Mouse (Mus musculus): ENCODE data around the gene Qpctl. TPM values are rescaled to one million over a fixed set of nuclear protein-coding genes. Genes with fewer than 3 reads are reported as not detected.

Qpctl gene
- total and polyA plus RNA-seq, 3 experiments, result 2.6 to 6.2 (median 5.9) TPM

DNA sequence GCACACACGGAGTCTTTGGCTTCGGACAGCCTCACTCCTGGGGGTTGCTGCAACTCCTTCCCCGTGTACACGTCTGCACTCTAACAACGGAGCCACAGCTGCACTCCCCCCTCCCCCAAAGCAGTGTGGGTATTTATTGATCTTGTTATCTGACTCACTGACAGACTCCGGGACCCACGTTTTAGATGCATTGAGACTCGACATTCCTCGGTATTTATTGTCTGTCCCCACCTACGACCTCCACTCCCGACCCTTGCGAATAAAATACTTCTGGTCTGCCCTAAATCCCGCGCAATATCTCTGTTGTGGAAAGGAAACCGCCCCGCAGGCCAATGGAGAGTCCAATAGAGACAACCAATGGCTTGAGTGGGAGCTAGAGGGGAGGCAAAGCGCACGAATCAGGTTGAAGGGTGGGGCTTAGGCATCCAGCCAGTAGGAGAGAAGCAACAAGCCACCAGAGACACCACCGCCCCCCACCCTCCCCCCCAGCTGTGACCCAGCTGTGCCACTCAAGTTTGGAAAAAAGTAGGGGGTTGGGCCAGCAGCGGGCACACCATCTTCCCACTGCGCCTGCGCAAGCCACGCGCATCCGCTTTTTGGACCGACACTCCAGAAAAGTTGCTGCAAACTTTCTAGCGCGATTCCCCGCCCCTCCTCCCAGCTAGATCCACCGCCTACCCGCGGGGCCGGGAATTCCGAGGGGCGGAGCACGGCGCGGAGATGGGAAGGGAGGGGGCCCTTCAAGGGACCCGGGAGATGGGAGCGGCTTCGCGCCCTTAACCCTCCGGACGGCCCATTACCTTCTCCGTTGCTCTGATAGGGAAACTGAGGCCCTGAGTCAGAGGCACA is 55.3 kb downstream of the Qpctl start:
- H3K36me3 ChIP-seq (replicated peaks), result peaks cover 61% of the 10 kb centered on the region

DNA sequence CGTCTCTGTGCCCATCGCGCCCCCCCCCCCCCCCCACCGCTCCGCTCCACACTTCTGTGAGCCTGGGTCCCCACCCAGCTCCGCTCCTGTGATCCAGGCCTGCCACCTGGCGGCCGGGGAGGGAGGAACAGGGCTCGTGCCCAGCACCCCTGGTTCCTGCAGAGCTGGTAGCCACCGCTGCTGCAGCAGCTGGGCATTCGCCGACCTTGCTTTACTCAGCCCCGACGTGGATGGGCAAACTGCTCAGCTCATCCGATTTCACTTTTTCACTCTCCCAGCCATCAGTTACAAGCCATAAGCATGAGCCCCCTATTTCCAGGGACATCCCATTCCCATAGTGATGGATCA is 55.9 kb downstream of the Qpctl start:
- H3K27me3 ChIP-seq (ENCODE audit: insufficient read depth, low read length), result peaks cover 19% of the 10 kb centered on the region; the same call in 1 of the 2 replicates
- peak; percentile 76 for DNase-seq (ENCODE audit: low spot score)
- TF ChIP-seq GATA1 (IDR thresholded peaks at IDR 0.05; ENCODE audit: borderline replicate concordance, low read length) (no peak), POLR2AphosphoS5 (IDR thresholded peaks at IDR 0.05; ENCODE audit: insufficient replicate concordance, low read depth, low read length) (no peak), CTCF (IDR thresholded peaks at IDR 0.05; ENCODE audit: low read depth, low read length) (peak; percentile 67; the same call in 1 of the 2 replicates), GATA2 (IDR thresholded peaks at IDR 0.05; ENCODE audit: borderline replicate concordance, low read depth, low read length) (no peak), TAL1 (conservative IDR thresholded peaks at IDR 0.05; ENCODE audit: low read depth, low read length) (no peak)
- H3K4me1 ChIP-seq (ENCODE audit: insufficient read depth, low read depth, low read length), result peaks cover 60% of the 10 kb centered on the region
- ATAC-seq (ENCODE audit: extremely low read depth, insufficient number of reproducible peaks, low FRiP score, poor library complexity, severe bottlenecking), result no peak
- H3K4me3 ChIP-seq (ENCODE audit: low read depth, low read length), result peak overlapping the region; percentile 75
- no peaks in the 10 kb centered on the region for H3K9me3 ChIP-seq (replicated peaks)
- peaks cover 68% of the 10 kb centered on the region for H3K36me3 ChIP-seq (replicated peaks)

More for the DNA sequence above, 55.3 kb downstream of the Qpctl start:
- H3K27me3 ChIP-seq (ENCODE audit: insufficient read depth, low read length), result peaks cover 20% of the 10 kb centered on the region; the same call in 1 of the 2 replicates
- H3K4me3 ChIP-seq (ENCODE audit: low read depth, low read length), result peak overlapping the region; percentile 75
- ATAC-seq (ENCODE audit: extremely low read depth, insufficient number of reproducible peaks, low FRiP score, poor library complexity, severe bottlenecking), result peak; percentile 86
- peak; percentile 97 for DNase-seq (ENCODE audit: low spot score)
- peaks cover 54% of the 10 kb centered on the region for H3K4me1 ChIP-seq (ENCODE audit: insufficient read depth, low read depth, low read length)
- TF ChIP-seq GATA1 (IDR thresholded peaks at IDR 0.05; ENCODE audit: borderline replicate concordance, low read length) (no peak), GATA2 (IDR thresholded peaks at IDR 0.05; ENCODE audit: borderline replicate concordance, low read depth, low read length) (no peak), TAL1 (conservative IDR thresholded peaks at IDR 0.05; ENCODE audit: low read depth, low read length) (no peak), CTCF (IDR thresholded peaks at IDR 0.05; ENCODE audit: low read depth, low read length) (no peak)
- H3K9me3 ChIP-seq (replicated peaks), result no peaks in the 10 kb centered on the region

DNA sequence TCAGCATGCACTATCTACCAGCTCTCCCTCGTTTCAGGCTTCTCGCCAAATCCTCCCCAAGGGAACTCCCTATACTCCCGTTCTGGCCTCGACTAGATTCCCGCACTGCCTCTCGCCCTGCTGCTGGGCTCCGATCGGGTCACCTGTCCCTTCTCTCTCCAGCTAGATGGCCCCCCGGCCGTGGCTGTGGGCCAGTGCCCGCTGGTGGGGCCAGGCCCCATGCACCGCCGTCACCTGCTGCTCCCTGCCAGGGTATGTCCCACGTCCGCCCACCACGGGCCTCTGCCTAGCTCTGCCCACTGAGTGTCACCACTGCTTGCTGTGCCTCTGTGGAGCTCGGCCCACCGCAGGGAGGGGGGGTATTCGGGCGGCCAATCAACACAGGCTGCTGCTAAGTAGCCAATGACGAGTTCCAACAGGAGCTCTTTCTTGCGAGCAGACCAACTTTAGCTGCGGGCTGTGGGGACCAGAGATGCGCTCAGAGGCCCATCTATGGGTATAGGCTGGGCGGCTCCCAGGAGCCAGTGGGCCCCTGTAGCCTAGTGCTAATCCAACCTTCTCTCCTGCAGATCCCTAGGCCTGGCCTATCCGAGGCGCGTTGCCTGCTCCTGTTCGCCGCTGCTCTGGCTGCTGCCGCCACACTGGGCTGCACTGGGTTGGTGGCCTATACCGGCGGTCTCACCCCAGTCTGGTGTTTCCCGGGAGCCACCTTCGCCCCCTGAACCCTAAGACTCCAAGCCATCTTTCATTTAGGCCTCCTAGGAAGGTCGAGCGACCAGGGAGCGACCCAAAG is 56.5 kb downstream of the Qpctl start:
- peaks cover 69% of the 10 kb centered on the region for H3K36me3 ChIP-seq (replicated peaks)
- H3K4me3 ChIP-seq (ENCODE audit: low read depth, low read length), result no peak overlapping the region; the same call in 1 of the 2 replicates
- DNase-seq (ENCODE audit: low spot score), result no peak
- H3K27me3 ChIP-seq (ENCODE audit: insufficient read depth, low read length), result peaks cover 18% of the 10 kb centered on the region; the same call in 1 of the 2 replicates
- peaks cover 65% of the 10 kb centered on the region for H3K4me1 ChIP-seq (ENCODE audit: insufficient read depth, low read depth, low read length)
- no peak for TF ChIP-seq GATA2 (IDR thresholded peaks at IDR 0.05; ENCODE audit: borderline replicate concordance, low read depth, low read length)
- TF ChIP-seq CTCF (IDR thresholded peaks at IDR 0.05; ENCODE audit: low read depth, low read length), result no peak
- no peak for TF ChIP-seq POLR2AphosphoS5 (IDR thresholded peaks at IDR 0.05; ENCODE audit: insufficient replicate concordance, low read depth, low read length)
- TF ChIP-seq TAL1 (conservative IDR thresholded peaks at IDR 0.05; ENCODE audit: low read depth, low read length), result no peak
- no peak for TF ChIP-seq GATA1 (IDR thresholded peaks at IDR 0.05; ENCODE audit: borderline replicate concordance, low read length)
- ATAC-seq (ENCODE audit: extremely low read depth, insufficient number of reproducible peaks, low FRiP score, poor library complexity, severe bottlenecking), result no peak
- no peaks in the 10 kb centered on the region for H3K9me3 ChIP-seq (replicated peaks)

DNA sequence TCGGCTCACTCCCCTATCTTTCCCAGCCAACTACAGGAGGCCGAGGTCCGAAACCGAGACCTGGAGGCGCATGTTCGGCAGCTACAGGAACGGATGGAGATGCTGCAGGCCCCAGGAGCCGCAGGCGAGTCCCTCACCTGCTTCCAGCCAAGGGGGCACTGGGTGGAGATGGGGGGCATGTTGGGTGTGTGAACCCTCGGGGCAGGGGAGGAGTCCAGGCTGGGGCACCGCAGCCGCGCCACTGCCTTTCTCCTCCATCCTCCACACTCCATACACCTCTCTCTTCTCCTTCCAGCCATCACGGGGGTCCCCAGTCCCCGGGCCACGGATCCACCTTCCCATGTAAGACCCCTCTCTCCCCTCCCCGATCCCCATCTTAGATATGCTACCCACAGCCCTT is 57.2 kb downstream of the Qpctl start:
- Histone ChIP-seq H3K36me3 (replicated peaks) (peaks cover 69% of the 10 kb centered on the region), H3K4me1 (ENCODE audit: insufficient read depth, low read depth, low read length) (peaks cover 65% of the 10 kb centered on the region), H3K27me3 (ENCODE audit: insufficient read depth, low read length) (peaks cover 13% of the 10 kb centered on the region; the same call in 1 of the 2 replicates), H3K4me3 (ENCODE audit: low read depth, low read length) (no peak overlapping the region), H3K9me3 (replicated peaks) (no peaks in the 10 kb centered on the region)
- ATAC-seq (ENCODE audit: extremely low read depth, insufficient number of reproducible peaks, low FRiP score, poor library complexity, severe bottlenecking) (no peak), DNase-seq (ENCODE audit: low spot score) (no peak)
- TF ChIP-seq GATA1 (IDR thresholded peaks at IDR 0.05; ENCODE audit: borderline replicate concordance, low read length) (no peak), CTCF (IDR thresholded peaks at IDR 0.05; ENCODE audit: low read depth, low read length) (no peak), TAL1 (conservative IDR thresholded peaks at IDR 0.05; ENCODE audit: low read depth, low read length) (no peak)

Other genes with a start within 250 kb of the Qpctl start
Only the 20 nearest of the 26 such genes appear.
- gene Nanos2, start 161.9 kb downstream of the Qpctl start, total RNA-seq (2014; fragmentation: Nextera tagmentation), result not detected in 2 replicates
- gene Nanos2, start 161.9 kb downstream of the Qpctl start, total RNA-seq (2017), result 0.12 and 0.16 TPM in 2 replicates
- gene Nanos2, start 161.9 kb downstream of the Qpctl start, polyA plus RNA-seq (2012), result not detected in 2 replicates
- 2.4 and 3.9 TPM in 2 replicates for gene Mypop, start 158.0 kb downstream of the Qpctl start, total RNA-seq (2014; fragmentation: Nextera tagmentation)
- gene Mypop, start 158.0 kb downstream of the Qpctl start, total RNA-seq (2017), result 2.0 and 4.1 TPM in 2 replicates
- gene Mypop, start 158.0 kb downstream of the Qpctl start, polyA plus RNA-seq (2012), result 15.8 and 20.5 TPM in 2 replicates
- gene Irf2bp1, start 145.2 kb downstream of the Qpctl start, total RNA-seq (2014; fragmentation: Nextera tagmentation), result 34.1 and 34.9 TPM in 2 replicates
- 13.4 TPM in 2 replicates for gene Irf2bp1, start 145.2 kb downstream of the Qpctl start, total RNA-seq (2017)
- gene Irf2bp1, start 145.2 kb downstream of the Qpctl start, polyA plus RNA-seq (2012), result 105 and 139 TPM in 2 replicates
- gene Foxa3, start 125.8 kb downstream of the Qpctl start, total RNA-seq (2014; fragmentation: Nextera tagmentation), result not detected in 2 replicates
- gene Foxa3, start 125.8 kb downstream of the Qpctl start, total RNA-seq (2017), result not detected in 2 replicates
- gene Foxa3, start 125.8 kb downstream of the Qpctl start, polyA plus RNA-seq (2012), result 0.03 TPM in 1 of 2 replicates, not detected in the other
- gene Sympk, start 124.9 kb downstream of the Qpctl start, total RNA-seq (2014; fragmentation: Nextera tagmentation), result 119 and 149 TPM in 2 replicates
- 47.6 and 48.1 TPM in 2 replicates for gene Sympk, start 124.9 kb downstream of the Qpctl start, total RNA-seq (2017)
- gene Sympk, start 124.9 kb downstream of the Qpctl start, polyA plus RNA-seq (2012), result 257 and 260 TPM in 2 replicates
- not detected in 2 replicates for gene Rsph6a, start 94.6 kb downstream of the Qpctl start, total RNA-seq (2014; fragmentation: Nextera tagmentation)
- 0.33 and 0.76 TPM in 2 replicates for gene Rsph6a, start 94.6 kb downstream of the Qpctl start, total RNA-seq (2017)
- 0.16 and 0.23 TPM in 2 replicates for gene Rsph6a, start 94.6 kb downstream of the Qpctl start, polyA plus RNA-seq (2012)
- 36.2 and 50.6 TPM in 2 replicates for gene Dmwd, start 73.1 kb downstream of the Qpctl start, total RNA-seq (2014; fragmentation: Nextera tagmentation)
- 22.4 and 23.6 TPM in 2 replicates for gene Dmwd, start 73.1 kb downstream of the Qpctl start, total RNA-seq (2017)
- 141 and 150 TPM in 2 replicates for gene Dmwd, start 73.1 kb downstream of the Qpctl start, polyA plus RNA-seq (2012)
- gene Dmpk, start 65.4 kb downstream of the Qpctl start, total RNA-seq (2014; fragmentation: Nextera tagmentation), result 17.1 and 27.5 TPM in 2 replicates
- 7.3 and 8.0 TPM in 2 replicates for gene Dmpk, start 65.4 kb downstream of the Qpctl start, total RNA-seq (2017)
- 78.7 and 82.1 TPM in 2 replicates for gene Dmpk, start 65.4 kb downstream of the Qpctl start, polyA plus RNA-seq (2012)
- gene Six5, start 54.7 kb downstream of the Qpctl start, total RNA-seq (2014; fragmentation: Nextera tagmentation), result 1.8 and 3.8 TPM in 2 replicates
- gene Six5, start 54.7 kb downstream of the Qpctl start, total RNA-seq (2017), result 2.6 and 3.6 TPM in 2 replicates
- gene Six5, start 54.7 kb downstream of the Qpctl start, polyA plus RNA-seq (2012), result 9.2 and 9.9 TPM in 2 replicates
- gene Gm4969, start 30.9 kb downstream of the Qpctl start, total RNA-seq (2014; fragmentation: Nextera tagmentation), result 0.39 TPM in 1 of 2 replicates, not detected in the other
- gene Gm4969, start 30.9 kb downstream of the Qpctl start, total RNA-seq (2017), result 0.05 TPM in 1 of 2 replicates, not detected in the other
- gene Gm4969, start 30.9 kb downstream of the Qpctl start, polyA plus RNA-seq (2012), result 0.01 TPM in 1 of 2 replicates, not detected in the other
- 3.3 and 6.7 TPM in 2 replicates for gene Fbxo46, start 29.4 kb downstream of the Qpctl start, total RNA-seq (2014; fragmentation: Nextera tagmentation)
- gene Fbxo46, start 29.4 kb downstream of the Qpctl start, total RNA-seq (2017), result 6.2 and 7.2 TPM in 2 replicates
- 27.3 and 27.8 TPM in 2 replicates for gene Fbxo46, start 29.4 kb downstream of the Qpctl start, polyA plus RNA-seq (2012)
- 19.5 and 25.5 TPM in 2 replicates for gene Snrpd2, start 431 bp upstream of the Qpctl start, total RNA-seq (2014; fragmentation: Nextera tagmentation)
- gene Snrpd2, start 431 bp upstream of the Qpctl start, total RNA-seq (2017), result 75.1 and 92.3 TPM in 2 replicates
- gene Snrpd2, start 431 bp upstream of the Qpctl start, polyA plus RNA-seq (2012), result 73.1 and 75.0 TPM in 2 replicates
- 7.0 and 10.7 TPM in 2 replicates for gene Gipr, start 16.8 kb upstream of the Qpctl start, total RNA-seq (2014; fragmentation: Nextera tagmentation)
- 6.5 and 6.8 TPM in 2 replicates for gene Gipr, start 16.8 kb upstream of the Qpctl start, total RNA-seq (2017)
- gene Gipr, start 16.8 kb upstream of the Qpctl start, polyA plus RNA-seq (2012), result 7.1 and 7.7 TPM in 2 replicates
- gene Eml2, start 27.1 kb upstream of the Qpctl start, total RNA-seq (2014; fragmentation: Nextera tagmentation), result 13.6 and 19.0 TPM in 2 replicates
- gene Eml2, start 27.1 kb upstream of the Qpctl start, total RNA-seq (2017), result 14.3 and 15.1 TPM in 2 replicates
- gene Eml2, start 27.1 kb upstream of the Qpctl start, polyA plus RNA-seq (2012), result 25.4 and 27.2 TPM in 2 replicates
- gene Gpr4, start 63.2 kb upstream of the Qpctl start, total RNA-seq (2014; fragmentation: Nextera tagmentation), result 0.30 TPM in 1 of 2 replicates, not detected in the other
- 0.11 and 0.12 TPM in 2 replicates for gene Gpr4, start 63.2 kb upstream of the Qpctl start, total RNA-seq (2017)
- gene Gpr4, start 63.2 kb upstream of the Qpctl start, polyA plus RNA-seq (2012), result 0.06 and 0.16 TPM in 2 replicates
- gene Opa3, start 79.0 kb upstream of the Qpctl start, total RNA-seq (2014; fragmentation: Nextera tagmentation), result 13.8 and 14.2 TPM in 2 replicates
- 14.8 and 15.2 TPM in 2 replicates for gene Opa3, start 79.0 kb upstream of the Qpctl start, total RNA-seq (2017)
- gene Opa3, start 79.0 kb upstream of the Qpctl start, polyA plus RNA-seq (2012), result 7.7 and 8.4 TPM in 2 replicates
- gene Vasp, start 122.5 kb upstream of the Qpctl start, total RNA-seq (2014; fragmentation: Nextera tagmentation), result 146 and 171 TPM in 2 replicates
- 239 and 292 TPM in 2 replicates for gene Vasp, start 122.5 kb upstream of the Qpctl start, total RNA-seq (2017)
- gene Vasp, start 122.5 kb upstream of the Qpctl start, polyA plus RNA-seq (2012), result 560 and 712 TPM in 2 replicates
- not detected in 2 replicates for gene Ppm1n, start 130.8 kb upstream of the Qpctl start, total RNA-seq (2014; fragmentation: Nextera tagmentation)
- gene Ppm1n, start 130.8 kb upstream of the Qpctl start, total RNA-seq (2017), result not detected in 2 replicates
- gene Ppm1n, start 130.8 kb upstream of the Qpctl start, polyA plus RNA-seq (2012), result not detected in 2 replicates
- gene Rtn2, start 133.3 kb upstream of the Qpctl start, total RNA-seq (2014; fragmentation: Nextera tagmentation), result 0.73 and 0.98 TPM in 2 replicates
- 0.06 and 0.11 TPM in 2 replicates for gene Rtn2, start 133.3 kb upstream of the Qpctl start, total RNA-seq (2017)
- gene Rtn2, start 133.3 kb upstream of the Qpctl start, polyA plus RNA-seq (2012), result 0.94 and 0.96 TPM in 2 replicates
- gene Fosb, start 160.8 kb upstream of the Qpctl start, total RNA-seq (2014; fragmentation: Nextera tagmentation), result 0.19 TPM in 1 of 2 replicates, not detected in the other
- gene Fosb, start 160.8 kb upstream of the Qpctl start, total RNA-seq (2017), result 0.29 and 0.38 TPM in 2 replicates
- gene Fosb, start 160.8 kb upstream of the Qpctl start, polyA plus RNA-seq (2012), result 0.50 and 0.61 TPM in 2 replicates